In the genomic region with DNA sequence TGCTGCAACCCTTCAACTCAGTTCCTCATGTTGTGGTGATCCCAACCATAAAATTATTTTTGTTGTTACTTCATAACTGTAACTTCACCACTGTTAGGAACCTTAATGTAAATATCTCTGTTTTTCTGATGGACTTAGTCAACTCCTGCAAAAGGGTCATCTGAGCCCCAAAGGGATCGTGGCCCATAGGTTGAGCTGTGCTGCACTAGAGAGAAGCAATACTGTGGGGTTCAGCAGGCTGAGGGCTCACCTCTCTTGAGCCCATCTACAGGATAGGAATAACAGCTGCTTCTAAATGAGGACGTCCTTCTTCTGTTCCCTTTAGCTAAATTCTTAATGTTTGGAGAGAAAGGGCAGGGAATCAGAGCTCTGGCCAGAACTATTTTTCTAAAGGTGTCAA, we compare ENCODE assay signal across 10 mouse cellular contexts.
"Had no signal": no experiment of that assay in that cellular context is flagged by ENCODE, and none has a peak within 500 bp of the region (broad histone marks: within the 10 kb centered on the region; RNA-seq: fewer than 3 reads in every experiment).

No protein-coding gene starts in this region.

- H3K4me3 ChIP-seq: liver, embryonic 15.5 days; midbrain, embryonic 13.5 days; neural tube, embryonic 15.5 days; stomach, embryonic 15.5 days had no signal

- H3K9ac ChIP-seq: liver, embryonic 15.5 days; midbrain, embryonic 13.5 days; neural tube, embryonic 15.5 days; stomach, embryonic 15.5 days had no signal

- H3K9me3 ChIP-seq: liver, embryonic 15.5 days; midbrain, embryonic 13.5 days; neural tube, embryonic 15.5 days; stomach, embryonic 15.5 days had no signal

- H3K27me3 ChIP-seq: liver, embryonic 15.5 days; neural tube, embryonic 15.5 days; stomach, embryonic 15.5 days had no signal

- ATAC-seq: midbrain, embryonic 13.5 days had no signal

- H3K4me2 ChIP-seq: liver, embryonic 15.5 days; midbrain, embryonic 13.5 days; neural tube, embryonic 15.5 days; stomach, embryonic 15.5 days had no signal

- H3K36me3 ChIP-seq: liver, embryonic 15.5 days; midbrain, embryonic 13.5 days; neural tube, embryonic 15.5 days; stomach, embryonic 15.5 days had no signal

- H3K27ac ChIP-seq: midbrain, embryonic 13.5 days; neural tube, embryonic 15.5 days; stomach, embryonic 15.5 days had no signal

- DNase-seq: kidney, adult 11 months; kidney, adult 9 months; kidney, postnatal 14 days; left cerebral cortex, postnatal 4 days; right cerebral cortex, adult 18-20 months; right cerebral cortex, postnatal 25 days had no signal
